Mouse (Mus musculus): Measurements from ENCODE around the gene Id1.

Id1 gene

GRCm38 (mm10) chr2:152784640-152785039, 48.6 kb downstream of the Id1 start:
- no peak for DNase-seq (ENCODE audit: low spot score)

GRCm38 (mm10) chr2:152785446-152786350, 49.6 kb downstream of the Id1 start:
- DNase-seq (ENCODE audit: low spot score): no peak
